Mouse (Mus musculus): ENCODE data around the gene Adamts9.

Adamts9 gene

GRCm38 (mm10) chr6:92860285-92860912 lies 82.9 kb downstream of the Adamts9 start:
- DNase-seq (ENCODE audit: low spot score in 2 of 2), result no peak

GRCm38 (mm10) chr6:92858721-92859510 lies 84.4 kb downstream of the Adamts9 start:
- DNase-seq (ENCODE audit: low spot score in 2 of 2), result no peak

- DNase-seq (ENCODE audit: low spot score in 2 of 2), result no peak
Measured at GRCm38 (mm10) chr6:92857761-92858160, 85.5 kb downstream of the Adamts9 start.

GRCm38 (mm10) chr6:92854873-92855272 lies 88.4 kb downstream of the Adamts9 start:
- DNase-seq (ENCODE audit: low spot score in 2 of 2), result no peak

- DNase-seq (ENCODE audit: low spot score in 2 of 2), result peak; percentile 45 to 82
Measured at GRCm38 (mm10) chr6:92850250-92850649, 93.0 kb downstream of the Adamts9 start.

GRCm38 (mm10) chr6:92849208-92849607 lies 94.1 kb downstream of the Adamts9 start:
- no peak for DNase-seq (ENCODE audit: low spot score in 2 of 2)

GRCm38 (mm10) chr6:92846614-92847013 lies 96.7 kb downstream of the Adamts9 start:
- DNase-seq (ENCODE audit: low spot score in 2 of 2), result no peak

- DNase-seq (ENCODE audit: low spot score in 2 of 2), result no peak
Measured at GRCm38 (mm10) chr6:92845898-92846297, 97.4 kb downstream of the Adamts9 start.

- no peak for DNase-seq (ENCODE audit: low spot score in 2 of 2)
Measured at GRCm38 (mm10) chr6:92843474-92843873, 99.8 kb downstream of the Adamts9 start.

- DNase-seq (ENCODE audit: low spot score in 2 of 2), result no peak
Measured at GRCm38 (mm10) chr6:92842000-92842399, 101.3 kb downstream of the Adamts9 start.

- no peak for DNase-seq (ENCODE audit: low spot score in 2 of 2)
Measured at GRCm38 (mm10) chr6:92831106-92831505, 112.2 kb downstream of the Adamts9 start.

- DNase-seq (ENCODE audit: low spot score in 2 of 2), result no peak
Measured at GRCm38 (mm10) chr6:92829148-92829547, 114.1 kb downstream of the Adamts9 start.

- no peak for DNase-seq (ENCODE audit: low spot score in 2 of 2)
Measured at GRCm38 (mm10) chr6:92827360-92827759, 115.9 kb downstream of the Adamts9 start.

GRCm38 (mm10) chr6:92826561-92826960 lies 116.7 kb downstream of the Adamts9 start:
- DNase-seq (ENCODE audit: low spot score in 2 of 2), result no peak

GRCm38 (mm10) chr6:92823991-92824390 lies 119.3 kb downstream of the Adamts9 start:
- DNase-seq (ENCODE audit: low spot score in 2 of 2), result no peak

GRCm38 (mm10) chr6:92822006-92822405 lies 121.3 kb downstream of the Adamts9 start:
- DNase-seq (ENCODE audit: low spot score in 2 of 2), result no peak

GRCm38 (mm10) chr6:92821606-92822005 lies 121.7 kb downstream of the Adamts9 start:
- DNase-seq (ENCODE audit: low spot score in 2 of 2), result no peak

- DNase-seq (ENCODE audit: low spot score in 2 of 2), result no peak
Measured at GRCm38 (mm10) chr6:92817661-92818060, 125.6 kb downstream of the Adamts9 start.

GRCm38 (mm10) chr6:92816311-92816751 lies 127.0 kb downstream of the Adamts9 start, which contains the start of gene A730049H05Rik:
TSS of gene A730049H05Rik (plus strand) at chr6:92816478.
- DNase-seq (ENCODE audit: low spot score in 2 of 2), result no peak

GRCm38 (mm10) chr6:92812702-92813370 lies 130.5 kb downstream of the Adamts9 start:
- DNase-seq (ENCODE audit: low spot score in 2 of 2), result peak in 1 of 2 experiments; percentile 26

GRCm38 (mm10) chr6:92811566-92811965 lies 131.7 kb downstream of the Adamts9 start:
- no peak for DNase-seq (ENCODE audit: low spot score in 2 of 2)

- DNase-seq (ENCODE audit: low spot score in 2 of 2), result no peak
Measured at GRCm38 (mm10) chr6:92810628-92811027, 132.7 kb downstream of the Adamts9 start.

Data from urinary bladder, postnatal 36 days (tissue).